Mouse (Mus musculus): ENCODE data around the gene Gm48552.

DNA sequence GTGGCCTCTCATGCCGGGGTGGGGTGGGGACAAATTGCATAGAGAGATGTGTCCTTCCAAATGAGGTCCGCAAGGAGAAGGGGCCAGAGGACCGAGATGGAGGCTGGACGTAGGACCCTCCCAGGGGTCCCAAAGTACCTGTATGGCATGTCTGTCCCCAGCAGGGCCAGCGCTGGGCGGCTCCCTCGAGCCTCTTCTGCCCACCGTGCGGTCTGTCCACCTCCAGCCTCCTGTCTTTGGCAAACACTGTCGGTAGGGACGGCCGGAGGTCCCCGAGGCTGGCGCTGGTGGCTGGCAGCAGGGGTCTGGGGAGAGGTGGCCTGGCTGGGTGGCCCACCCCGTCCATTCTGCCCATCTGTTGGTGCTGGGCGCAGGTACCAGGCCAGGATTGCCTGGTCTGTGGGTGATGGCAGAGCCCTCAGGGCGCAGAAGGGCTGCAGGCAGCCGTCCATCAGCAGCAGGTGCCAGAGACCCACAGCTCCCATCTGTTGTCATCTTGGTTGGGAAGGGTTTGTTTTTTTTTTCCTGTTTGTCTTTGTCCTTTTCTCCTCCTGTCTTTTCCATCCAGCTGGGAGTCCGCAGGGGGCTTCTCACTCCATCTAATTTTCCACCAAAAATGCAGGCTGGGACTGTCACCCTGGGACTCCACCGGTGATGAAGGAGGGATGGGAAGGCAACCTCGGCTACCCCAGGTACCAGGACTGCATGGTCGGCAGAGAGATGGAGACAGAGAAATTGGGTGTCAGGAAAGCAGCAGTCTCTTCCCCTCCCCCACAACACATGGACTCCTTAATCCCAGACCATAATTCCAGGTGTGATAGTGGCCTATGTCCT is 11.8 kb downstream of the Gm48552 start:
- no peak for TF ChIP-seq MYC (IDR thresholded peaks at IDR 0.05; ENCODE audit: low read depth, low read length)
- no peak for TF ChIP-seq MAZ (IDR thresholded peaks at IDR 0.05; ENCODE audit: low read depth, low read length)
- no peak for TF ChIP-seq USF1 (IDR thresholded peaks at IDR 0.05; ENCODE audit: low read depth, low read length)
- TF ChIP-seq CTCF (conservative IDR thresholded peaks at IDR 0.05 in 1 of 2, IDR thresholded peaks at IDR 0.05 in 1 of 2; ENCODE audit: low read depth in 2 of 2, low read length in 2 of 2) = no peak
- TF ChIP-seq E2F4 (IDR thresholded peaks at IDR 0.05; ENCODE audit: insufficient replicate concordance, low read depth, low read length) = no peak
- no peak for TF ChIP-seq POLR2A (IDR thresholded peaks at IDR 0.05; ENCODE audit: low read depth, low read length)
- TF ChIP-seq HCFC1 (IDR thresholded peaks at IDR 0.05; ENCODE audit: low read depth, low read length) = no peak
- no peak for TF ChIP-seq RCOR1 (conservative IDR thresholded peaks at IDR 0.05; ENCODE audit: low read depth, low read length)
- no peak for TF ChIP-seq ZKSCAN1 (IDR thresholded peaks at IDR 0.05; ENCODE audit: borderline replicate concordance, low read depth, low read length)
